Mouse (Mus musculus) neural tube, embryonic 11.5 days (tissue): Measurements from ENCODE around the gene Ccdc88b. TPM values are rescaled to one million over a fixed set of nuclear protein-coding genes. Genes with fewer than 3 reads are reported as not detected.

Experiments
- ATAC-seq: fragments of 200-750 bp; cut with Nextera tagmentation; 2 replicates; pipeline ENCODE4 v1.8.0; 2017; ENCODE audit warnings: moderate number of reproducible peaks, mild to moderate bottlenecking, moderate TSS enrichment, moderate library complexity; ENCODE audit not compliant: insufficient read depth, low FRiP score, low TSS enrichment
- DNase-seq: peaks from one replicate; pipeline ENCODE4 v3.0.0-alpha.2; 2015; ENCODE audit warnings: low spot score
- H3K27ac ChIP-seq: fragments of 300-500 bp; sonication (generic); 2 replicates; pipeline ENCODE4 v1.5.1; 2014; ENCODE audit warnings: low read depth, mild to moderate bottlenecking, low read length
- H3K27me3 ChIP-seq: fragments of 300-500 bp; sonication (generic); 2 replicates; pipeline ENCODE4 v1.6.1; 2014; ENCODE audit warnings: mild to moderate bottlenecking, low read length, mixed read lengths; ENCODE audit not compliant: control insufficient read depth, insufficient read depth
- H3K36me3 ChIP-seq: fragments of 300-500 bp; sonication (generic); 2 replicates; pipeline ENCODE4 v1.6.1; 2014; ENCODE audit warnings: mild to moderate bottlenecking, low read length, moderate library complexity, mixed read lengths; ENCODE audit not compliant: control insufficient read depth, insufficient read depth
- H3K4me1 ChIP-seq: fragments of 300-500 bp; sonication (generic); 2 replicates; pipeline ENCODE4 v1.6.1; 2014; ENCODE audit warnings: low read length, mixed read lengths; ENCODE audit not compliant: control insufficient read depth, insufficient read depth
- H3K4me2 ChIP-seq: fragments of 300-500 bp; sonication (generic); 2 replicates; pipeline ENCODE4 v1.6.1; 2014; ENCODE audit warnings: low read depth, mild to moderate bottlenecking, moderate library complexity
- H3K4me3 ChIP-seq: fragments of 300-500 bp; sonication (generic); 2 replicates; pipeline ENCODE4 v1.5.1; 2014; ENCODE audit warnings: low read depth, low read length
- H3K9ac ChIP-seq: fragments of 300-500 bp; sonication (generic); 2 replicates; pipeline ENCODE4 v1.6.1; 2014; ENCODE audit warnings: mild to moderate bottlenecking, low read length
- H3K9me3 ChIP-seq: fragments of 300-500 bp; sonication (generic); 2 replicates; pipeline ENCODE4 v1.6.1; 2016; ENCODE audit warnings: low read length; ENCODE audit not compliant: control insufficient read depth
- WGBS: fragments of 180-500 bp; shearing (Covaris S2); extraction: QIAGEN DNeasy Blood & Tissue Kit; methylation state at CpG from one replicate; pipeline ENCODE4 v1.1.7; 2014; 5-methylcytosine and 5-hydroxymethylcytosine counted together
- polyA plus RNA-seq: library from polyadenylated mRNA; unstranded; fragments of >200 nt; fragmentation: Nextera tagmentation; extraction: Ambion mirVana; gene quantifications from 2 replicates; pipeline ENCODE4 v1.2.1, GENCODE M21; 2014

The Ccdc88b gene
- polyA plus RNA-seq, 1 experiment from 2014 or later, result 0.89 TPM

GRCm38 (mm10) chr19:6893731-6894451 lies 35.9 kb upstream of the Ccdc88b start:
- no peaks in the 10 kb centered on the region for H3K27me3 ChIP-seq
- H3K4me2 ChIP-seq, result no peak overlapping the region
- DNase-seq (no peak), ATAC-seq (no peak)
- 88% methylated on average over 14 of the region's 14 CpGs for WGBS
- no peaks in the 10 kb centered on the region for H3K36me3 ChIP-seq
- H3K27ac ChIP-seq, result no peak overlapping the region
- H3K9me3 ChIP-seq, result no peaks in the 10 kb centered on the region
- no peaks in the 10 kb centered on the region for H3K4me1 ChIP-seq
- H3K9ac ChIP-seq, result no peak overlapping the region
- no peak overlapping the region for H3K4me3 ChIP-seq

GRCm38 (mm10) chr19:6892512-6892911 lies 34.5 kb upstream of the Ccdc88b start:
- Histone ChIP-seq H3K4me1 (no peaks in the 10 kb centered on the region), H3K4me2 (no peak overlapping the region), H3K9ac (no peak overlapping the region), H3K4me3 (no peak overlapping the region), H3K27me3 (no peaks in the 10 kb centered on the region), H3K9me3 (no peaks in the 10 kb centered on the region), H3K27ac (no peak overlapping the region), H3K36me3 (no peaks in the 10 kb centered on the region)
- WGBS, result 68% methylated on average over 4 of the region's 4 CpGs
- no peak for ATAC-seq
- DNase-seq, result no peak

DNA sequence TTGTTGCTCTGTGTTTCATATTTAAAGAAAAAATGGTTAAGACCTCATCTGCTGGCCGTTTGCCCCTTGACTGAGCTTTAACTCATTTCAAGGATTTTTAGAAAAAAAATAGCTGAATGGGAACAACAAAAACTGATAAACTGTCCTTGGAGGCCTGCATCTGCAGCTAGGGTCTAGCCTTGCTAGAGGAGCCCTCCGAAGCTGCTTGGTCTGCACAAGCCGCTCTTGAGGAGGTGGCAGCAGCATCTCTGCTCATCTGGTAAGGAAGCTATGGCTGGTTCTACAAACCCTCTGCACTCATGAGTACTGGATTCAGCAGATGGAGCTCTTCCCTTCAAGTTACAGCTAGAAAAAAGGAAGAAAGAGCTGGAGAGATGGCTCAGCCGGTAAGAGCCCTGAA lies 20.0 kb upstream of the Ccdc88b start:
- Histone ChIP-seq H3K4me3 (no peak overlapping the region), H3K27me3 (no peaks in the 10 kb centered on the region), H3K27ac (no peak overlapping the region), H3K4me1 (no peaks in the 10 kb centered on the region), H3K4me2 (no peak overlapping the region), H3K36me3 (no peaks in the 10 kb centered on the region), H3K9ac (no peak overlapping the region), H3K9me3 (no peaks in the 10 kb centered on the region)
- ATAC-seq (no peak), DNase-seq (no peak)
- 86% methylated on average over 4 of the region's 4 CpGs for WGBS

DNA sequence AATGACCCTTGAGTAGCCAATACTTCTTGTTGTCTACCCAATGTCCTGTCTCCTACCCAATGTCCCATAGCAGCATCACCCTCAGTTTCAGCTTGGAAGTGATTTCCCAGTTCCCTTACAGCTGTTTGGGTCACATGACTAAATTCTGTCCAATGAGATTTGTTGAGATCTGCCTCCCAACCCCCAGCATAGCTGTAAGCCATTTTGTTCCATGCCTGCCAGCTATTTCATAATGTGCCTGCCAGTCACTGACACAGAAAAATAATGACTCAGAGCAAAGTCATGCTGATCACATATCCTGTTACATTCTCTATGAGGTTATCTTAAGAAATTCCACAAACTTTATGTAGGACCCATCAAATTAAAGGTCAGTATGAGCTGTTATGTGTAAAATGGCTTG lies 18.8 kb upstream of the Ccdc88b start:
- Histone ChIP-seq H3K4me3 (no peak overlapping the region), H3K4me2 (no peak overlapping the region), H3K9ac (no peak overlapping the region), H3K27me3 (no peaks in the 10 kb centered on the region), H3K36me3 (no peaks in the 10 kb centered on the region), H3K9me3 (no peaks in the 10 kb centered on the region), H3K4me1 (no peaks in the 10 kb centered on the region), H3K27ac (no peak overlapping the region)
- no peak for ATAC-seq
- DNase-seq, result no peak

- ATAC-seq (no peak), DNase-seq (no peak)
- Histone ChIP-seq H3K36me3 (no peaks in the 10 kb centered on the region), H3K9ac (no peak overlapping the region), H3K9me3 (no peaks in the 10 kb centered on the region), H3K4me2 (no peak overlapping the region), H3K27me3 (no peaks in the 10 kb centered on the region), H3K27ac (no peak overlapping the region), H3K4me3 (no peak overlapping the region), H3K4me1 (no peaks in the 10 kb centered on the region)
- 87% methylated on average over 6 of the region's 6 CpGs for WGBS
Observed at GRCm38 (mm10) chr19:6875834-6876233, 17.8 kb upstream of the Ccdc88b start.

- H3K4me3 ChIP-seq, result no peak overlapping the region
- no peaks in the 10 kb centered on the region for H3K36me3 ChIP-seq
- H3K4me2 ChIP-seq, result no peak overlapping the region
- H3K4me1 ChIP-seq, result no peaks in the 10 kb centered on the region
- H3K27ac ChIP-seq, result no peak overlapping the region
- H3K9me3 ChIP-seq, result no peaks in the 10 kb centered on the region
- no peak overlapping the region for H3K9ac ChIP-seq
- DNase-seq, result no peak
- 74% methylated on average over 1 of the region's 1 CpGs for WGBS
- H3K27me3 ChIP-seq, result no peaks in the 10 kb centered on the region
- ATAC-seq, result no peak
Observed at GRCm38 (mm10) chr19:6874257-6874656, 16.2 kb upstream of the Ccdc88b start.

DNA sequence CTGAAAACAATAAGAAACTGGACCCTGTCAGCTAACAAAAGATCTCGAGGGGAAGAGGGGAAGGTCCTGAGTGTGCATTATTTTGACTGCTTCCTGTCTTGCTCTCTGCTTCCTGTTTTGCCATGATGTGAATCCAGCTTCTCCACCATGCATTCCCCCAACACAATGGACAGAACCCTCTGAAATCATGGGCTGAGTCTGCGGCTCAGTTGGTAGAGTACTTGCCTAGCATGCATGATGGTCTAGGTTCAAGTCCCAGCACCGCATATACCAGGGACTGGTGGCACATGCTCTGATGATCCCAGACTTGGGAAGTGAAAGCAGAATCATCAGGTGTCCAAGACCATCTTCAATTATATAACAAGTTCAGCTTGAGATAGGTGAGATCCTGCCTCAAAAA lies 14.7 kb upstream of the Ccdc88b start:
- no peak overlapping the region for H3K4me3 ChIP-seq
- no peak overlapping the region for H3K4me2 ChIP-seq
- ATAC-seq, result no peak
- no peak overlapping the region for H3K27ac ChIP-seq
- WGBS, result 83% methylated on average over 3 of the region's 3 CpGs
- no peak overlapping the region for H3K9ac ChIP-seq
- no peaks in the 10 kb centered on the region for H3K4me1 ChIP-seq
- no peaks in the 10 kb centered on the region for H3K36me3 ChIP-seq
- DNase-seq, result no peak
- no peaks in the 10 kb centered on the region for H3K9me3 ChIP-seq
- H3K27me3 ChIP-seq, result no peaks in the 10 kb centered on the region

DNA sequence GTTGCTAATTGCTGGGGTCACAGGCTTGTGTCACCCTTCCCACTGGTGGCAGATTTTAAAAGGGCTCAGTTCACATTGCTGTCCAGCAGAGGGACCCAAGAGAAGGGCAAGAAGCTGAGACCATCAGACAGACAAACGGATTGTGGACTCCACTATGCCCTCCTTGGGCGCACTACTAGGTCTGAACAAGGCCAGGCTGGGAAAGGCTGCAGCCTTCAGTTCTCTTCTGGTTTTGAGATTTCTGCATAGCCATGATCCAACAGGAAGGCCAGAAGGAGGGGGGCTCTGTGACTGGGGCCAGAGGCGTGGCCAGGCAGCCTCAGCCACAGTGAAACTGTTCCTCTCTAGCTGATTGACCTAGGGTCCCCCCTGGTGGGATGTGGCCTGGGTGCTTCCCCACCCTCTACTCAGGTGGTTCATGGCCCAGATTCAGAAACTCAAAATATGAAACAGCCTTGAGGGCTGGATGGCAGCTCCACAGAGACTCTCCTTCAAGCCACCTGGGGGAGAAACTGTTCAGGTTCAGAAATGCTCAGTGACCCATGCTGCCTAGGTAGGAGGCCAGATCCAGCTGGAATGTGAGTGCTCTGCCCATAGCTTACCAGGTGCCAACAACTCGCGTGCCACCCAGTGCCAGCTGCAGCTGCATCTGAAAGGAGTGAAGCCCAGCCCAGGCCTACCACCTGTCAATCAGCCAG lies 13.7 kb upstream of the Ccdc88b start:
- H3K4me3 ChIP-seq, result no peak overlapping the region
- H3K9ac ChIP-seq, result no peak overlapping the region
- no peak overlapping the region for H3K27ac ChIP-seq
- no peaks in the 10 kb centered on the region for H3K4me1 ChIP-seq
- 66% methylated on average over 5 of the region's 5 CpGs for WGBS
- DNase-seq, result no peak
- no peaks in the 10 kb centered on the region for H3K27me3 ChIP-seq
- H3K9me3 ChIP-seq, result no peaks in the 10 kb centered on the region
- H3K36me3 ChIP-seq, result no peaks in the 10 kb centered on the region
- H3K4me2 ChIP-seq, result no peak overlapping the region
- ATAC-seq, result no peak

- Histone ChIP-seq H3K27ac (no peak overlapping the region), H3K4me2 (peak overlapping the region; percentile 20; the same call in 1 of the 2 replicates), H3K4me3 (no peak overlapping the region), H3K9me3 (no peaks in the 10 kb centered on the region), H3K4me1 (no peaks in the 10 kb centered on the region), H3K9ac (0 out of 2 replicates have a peak overlapping the region, but pooled peaks have one; percentile 1), H3K27me3 (no peaks in the 10 kb centered on the region), H3K36me3 (no peaks in the 10 kb centered on the region)
- no peak for ATAC-seq
- DNase-seq, result no peak
- WGBS, result 2% methylated on average over 5 of the region's 5 CpGs
Observed at GRCm38 (mm10) chr19:6869355-6869754, 11.3 kb upstream of the Ccdc88b start.
